Mouse (Mus musculus): ENCODE data around the gene Gpr156. TPM values are rescaled to one million over a fixed set of nuclear protein-coding genes. Genes with fewer than 3 reads are reported as not detected.

Gpr156 gene
- total RNA-seq, 2 experiments from 2014 or later, result not detected

GRCm38 (mm10) chr16:37881168-37881567, 35.1 kb upstream of the Gpr156 start:
- no peak overlapping the region for H3K4me3 ChIP-seq
- intact Hi-C loops (cut with DNase I), result no loop called here
- TF ChIP-seq CTCF (IDR thresholded peaks at IDR 0.05), result no peak
- no peak for DNase-seq
- H3K27ac ChIP-seq, result no peak overlapping the region

- intact Hi-C loops (cut with DNase I), result no loop called here
- no peak for DNase-seq
- no peak for TF ChIP-seq CTCF (IDR thresholded peaks at IDR 0.05)
- Histone ChIP-seq H3K4me3 (no peak overlapping the region), H3K27ac (no peak overlapping the region)
Measured at GRCm38 (mm10) chr16:37888986-37889385, 27.3 kb upstream of the Gpr156 start.

GRCm38 (mm10) chr16:37892667-37893066, 23.6 kb upstream of the Gpr156 start:
- TF ChIP-seq CTCF (IDR thresholded peaks at IDR 0.05), result no peak
- Histone ChIP-seq H3K4me3 (no peak overlapping the region), H3K27ac (no peak overlapping the region)
- intact Hi-C loops (cut with DNase I), result no loop called here
- no peak for DNase-seq

DNA sequence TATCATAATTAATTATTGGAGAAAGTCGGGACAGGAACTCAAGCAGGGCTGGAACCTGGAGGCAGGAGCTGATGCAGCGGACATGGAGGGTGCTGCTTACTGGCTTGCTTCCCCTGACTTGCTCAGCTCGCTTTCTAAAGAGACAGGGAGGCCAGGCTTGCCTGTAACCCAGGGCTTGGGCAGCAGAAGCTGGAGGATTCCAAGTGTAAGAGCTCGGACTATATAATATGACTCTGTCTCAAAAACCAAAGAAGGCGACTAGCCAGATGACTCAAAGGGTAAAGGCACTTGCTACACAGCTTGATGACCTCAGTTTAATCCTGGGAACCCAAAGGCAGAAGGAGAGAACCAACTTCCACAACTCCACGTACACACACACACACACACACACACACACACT, 22.9 kb upstream of the Gpr156 start:
- no peak for DNase-seq
- TF ChIP-seq CTCF (IDR thresholded peaks at IDR 0.05), result no peak
- intact Hi-C loops (cut with DNase I), result no loop called here
- no peak overlapping the region for H3K4me3 ChIP-seq
- H3K27ac ChIP-seq, result no peak overlapping the region

- no peak overlapping the region for H3K4me3 ChIP-seq
- no peak for TF ChIP-seq CTCF (IDR thresholded peaks at IDR 0.05)
- H3K27ac ChIP-seq, result no peak overlapping the region
- intact Hi-C loops (cut with DNase I), result no loop called here
- no peak for DNase-seq
Measured at GRCm38 (mm10) chr16:37893942-37894341, 22.4 kb upstream of the Gpr156 start.

DNA sequence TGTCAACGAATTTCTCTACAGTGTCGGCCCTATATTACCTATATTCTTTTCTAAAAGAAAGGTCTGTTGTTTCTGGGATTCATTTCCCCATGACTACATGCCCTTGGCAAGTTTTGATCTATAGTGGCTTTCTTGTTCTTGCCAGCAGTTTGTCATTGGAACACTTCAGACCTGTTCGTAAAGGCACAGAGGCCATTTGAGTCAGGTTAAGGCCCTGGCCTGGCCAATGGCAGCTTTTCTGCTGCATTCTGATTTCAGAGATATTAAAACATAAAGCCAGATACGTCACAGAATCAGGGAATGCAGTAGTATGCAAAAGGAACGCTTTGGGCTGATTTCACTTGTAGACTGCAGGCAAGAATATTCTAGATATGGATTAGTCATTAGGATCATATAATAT, 17.5 kb upstream of the Gpr156 start:
- intact Hi-C loops (cut with DNase I), result no loop called here
- H3K4me3 ChIP-seq, result no peak overlapping the region
- TF ChIP-seq CTCF (IDR thresholded peaks at IDR 0.05), result no peak
- no peak for DNase-seq
- H3K27ac ChIP-seq, result no peak overlapping the region

DNA sequence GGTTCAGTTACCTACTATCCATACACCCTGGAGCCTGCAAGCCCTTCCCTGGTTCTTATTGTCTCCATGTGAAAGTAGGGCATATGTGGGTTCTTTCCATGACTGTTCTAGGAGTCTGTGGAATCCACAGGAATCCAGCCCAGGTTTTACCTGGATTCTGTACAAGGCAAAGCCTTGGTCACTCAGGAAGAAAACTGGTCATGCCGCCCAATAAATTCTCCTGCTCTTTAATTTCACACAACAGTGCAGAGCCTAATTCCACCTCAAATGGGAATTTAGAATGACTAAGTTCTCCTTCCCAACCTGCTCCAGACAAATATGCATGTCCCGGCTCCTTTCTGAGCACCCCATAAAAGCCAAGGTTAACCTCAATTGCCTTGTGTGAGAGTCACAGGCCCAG, 16.9 kb upstream of the Gpr156 start:
- no peak for DNase-seq
- no peak overlapping the region for H3K4me3 ChIP-seq
- no peak for TF ChIP-seq CTCF (IDR thresholded peaks at IDR 0.05)
- no peak overlapping the region for H3K27ac ChIP-seq
- intact Hi-C loops (cut with DNase I), result no loop called here

- intact Hi-C loops (cut with DNase I), result no loop called here
- no peak for DNase-seq
Measured at GRCm38 (mm10) chr16:37901318-37901717, 15.0 kb upstream of the Gpr156 start.

GRCm38 (mm10) chr16:37906456-37906855, 9.8 kb upstream of the Gpr156 start:
- H3K4me3 ChIP-seq, result no peak overlapping the region
- H3K27ac ChIP-seq, result no peak overlapping the region
- TF ChIP-seq CTCF (IDR thresholded peaks at IDR 0.05), result no peak
- DNase-seq, result no peak
- intact Hi-C loops (cut with DNase I), result no loop called here

More at GRCm38 (mm10) chr16:37901318-37901717, 15.0 kb upstream of the Gpr156 start:
- H3K27ac ChIP-seq, result no peak overlapping the region
- no peak overlapping the region for H3K4me3 ChIP-seq
- no peak for TF ChIP-seq CTCF (IDR thresholded peaks at IDR 0.05)

- DNase-seq, result no peak
- no peak for TF ChIP-seq CTCF (IDR thresholded peaks at IDR 0.05)
- intact Hi-C loops (cut with DNase I), result no loop called here
- no peak overlapping the region for H3K4me3 ChIP-seq
- H3K27ac ChIP-seq, result no peak overlapping the region
Measured at GRCm38 (mm10) chr16:37911086-37911485, 5.2 kb upstream of the Gpr156 start.

GRCm38 (mm10) chr16:37916818-37917201, 514 bp downstream of the Gpr156 start:
- TF ChIP-seq CTCF (IDR thresholded peaks at IDR 0.05), result no peak
- no peak for DNase-seq
- intact Hi-C loops (cut with DNase I), result no loop called here
- Histone ChIP-seq H3K27ac (no peak overlapping the region), H3K4me3 (peak overlapping the region; percentile 72)

GRCm38 (mm10) chr16:37919000-37919399, 2.7 kb downstream of the Gpr156 start:
- intact Hi-C loops (cut with DNase I), result no loop called here
- no peak overlapping the region for H3K4me3 ChIP-seq
- no peak overlapping the region for H3K27ac ChIP-seq
- DNase-seq, result no peak
- TF ChIP-seq CTCF (IDR thresholded peaks at IDR 0.05), result no peak; the same call in 1 of the 2 replicates

GRCm38 (mm10) chr16:37920842-37921409, 4.6 kb downstream of the Gpr156 start:
- DNase-seq, result no peak
- TF ChIP-seq CTCF (IDR thresholded peaks at IDR 0.05), result no peak

GRCm38 (mm10) chr16:37926087-37926486, 9.8 kb downstream of the Gpr156 start:
- no peak overlapping the region for H3K27ac ChIP-seq
- DNase-seq, result no peak
- no peak overlapping the region for H3K4me3 ChIP-seq
- intact Hi-C loops (cut with DNase I), result no loop called here
- no peak for TF ChIP-seq CTCF (IDR thresholded peaks at IDR 0.05)

More at GRCm38 (mm10) chr16:37920842-37921409, 4.6 kb downstream of the Gpr156 start:
- intact Hi-C loops (cut with DNase I), result no loop called here
- no peak overlapping the region for H3K4me3 ChIP-seq
- no peak overlapping the region for H3K27ac ChIP-seq

Measured in gastrocnemius, adult 2 months (tissue).